Mouse (Mus musculus): ENCODE data around the gene Gsk3a.

Gsk3a gene

DNA sequence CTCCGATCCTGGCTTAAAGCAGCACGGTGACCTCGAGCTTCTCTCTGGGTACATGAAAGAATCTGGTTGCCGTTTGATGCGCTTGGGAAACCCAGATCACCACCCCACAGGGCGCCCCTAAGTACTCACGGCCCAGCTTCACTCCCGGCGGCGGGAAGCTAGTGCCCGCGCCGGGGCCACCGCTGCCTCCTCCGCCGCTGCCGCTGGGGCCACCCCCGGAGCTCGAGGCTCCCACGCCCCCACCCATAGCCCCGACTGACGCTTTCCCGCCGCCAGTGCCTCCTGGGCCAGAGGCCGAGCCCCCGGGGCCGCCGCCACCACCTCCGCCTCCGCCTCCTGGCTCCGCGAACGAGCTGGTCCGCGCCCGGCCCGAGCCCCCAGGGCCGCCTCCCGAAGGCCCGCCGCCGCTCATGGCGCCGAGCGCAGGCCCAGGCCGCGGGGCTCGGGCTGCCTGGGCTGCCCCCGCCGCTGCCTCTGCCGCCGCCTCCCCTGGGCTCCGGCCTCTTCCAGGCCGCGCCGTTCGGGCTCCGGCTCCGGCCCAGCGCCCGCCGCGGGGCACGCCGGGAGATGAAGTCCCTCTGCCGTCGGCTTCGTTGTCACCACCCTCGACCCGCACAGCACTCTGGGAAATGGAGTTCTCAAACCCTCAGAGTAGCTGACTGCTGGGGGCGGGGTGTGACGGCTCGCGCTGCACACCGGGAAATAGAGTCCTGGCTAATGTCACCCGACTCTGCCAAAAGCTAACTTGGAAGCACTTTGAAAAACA lies at the start of gene Gsk3a:
TSS of gene Gsk3a (minus strand) at position 603 of the 766 bp plus-strand sequence.
- DNase-seq: peak; percentile 98

DNA sequence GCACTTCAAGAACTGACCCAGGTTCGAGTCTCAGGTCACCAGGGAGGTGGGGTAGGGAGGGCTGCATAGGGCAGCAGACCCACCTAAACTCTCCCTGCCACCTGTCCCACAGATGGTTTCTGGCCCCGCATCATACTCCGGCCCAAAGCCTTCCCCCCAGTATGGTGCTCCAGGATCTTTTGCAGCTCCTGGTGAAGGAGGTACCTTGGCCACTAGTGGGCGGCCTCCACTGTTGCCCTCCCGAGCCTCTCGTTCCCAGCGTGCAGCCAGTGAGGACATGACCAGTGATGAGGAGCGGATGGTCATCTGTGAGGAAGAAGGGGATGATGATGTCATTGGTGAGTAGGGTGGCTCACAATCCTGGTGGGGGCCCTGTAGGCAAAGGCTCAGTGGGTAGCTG lies 49.3 kb upstream of the Gsk3a start:
- DNase-seq: no peak

DNA sequence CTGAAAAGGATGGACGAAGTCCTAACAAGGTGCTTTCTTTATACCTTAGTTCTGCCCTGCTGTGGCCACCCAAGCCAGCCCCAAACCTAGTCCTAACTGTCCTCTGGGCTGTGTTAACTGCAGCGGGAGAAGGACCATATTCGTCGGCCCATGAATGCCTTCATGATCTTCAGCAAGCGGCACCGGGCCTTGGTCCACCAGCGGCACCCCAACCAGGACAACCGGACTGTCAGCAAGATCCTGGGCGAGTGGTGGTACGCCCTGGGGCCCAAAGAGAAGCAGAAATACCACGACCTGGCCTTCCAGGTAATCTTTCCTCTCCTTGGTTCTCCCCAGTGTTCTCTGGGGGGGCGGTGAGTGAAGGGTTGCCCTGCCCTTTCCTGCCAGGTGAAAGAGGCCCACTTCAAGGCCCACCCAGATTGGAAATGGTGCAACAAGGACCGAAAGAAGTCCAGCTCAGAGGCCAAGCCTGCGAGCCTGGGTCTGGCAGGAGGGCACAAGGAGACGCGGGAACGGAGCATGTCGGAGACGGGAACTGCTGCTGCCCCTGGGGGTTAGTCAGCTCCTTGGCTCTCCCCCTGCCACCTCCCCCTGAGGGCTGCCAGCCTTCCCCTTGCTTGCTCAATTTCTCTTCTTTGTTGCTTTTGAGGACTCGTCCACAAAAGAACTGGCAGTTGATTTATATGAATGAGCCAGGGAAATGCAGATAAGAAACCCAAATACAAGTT lies 48.0 kb upstream of the Gsk3a start:
- no peak for DNase-seq

DNA sequence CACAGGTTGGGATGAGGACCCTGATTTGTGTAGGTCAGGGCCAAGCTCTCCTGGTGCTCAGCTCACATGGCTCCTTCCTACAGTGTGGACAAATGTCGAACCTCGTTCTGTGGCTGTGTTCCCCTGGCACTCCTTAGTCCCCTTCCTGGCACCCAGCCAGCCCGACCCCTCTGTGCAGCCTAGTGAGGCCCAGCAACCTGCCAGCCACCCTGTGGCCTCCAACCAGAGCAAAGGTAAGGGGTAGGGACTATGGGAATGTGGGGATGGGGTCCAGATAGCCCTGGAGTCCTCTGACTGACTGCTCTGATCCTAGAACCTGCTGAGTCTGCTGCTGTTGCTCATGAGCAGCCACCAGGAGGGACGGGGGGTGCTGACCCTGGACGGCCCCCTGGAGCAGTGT lies 47.1 kb upstream of the Gsk3a start:
- no peak for DNase-seq

GRCm38 (mm10) chr7:25284171-25284570 lies 46.5 kb upstream of the Gsk3a start:
- DNase-seq: no peak

DNA sequence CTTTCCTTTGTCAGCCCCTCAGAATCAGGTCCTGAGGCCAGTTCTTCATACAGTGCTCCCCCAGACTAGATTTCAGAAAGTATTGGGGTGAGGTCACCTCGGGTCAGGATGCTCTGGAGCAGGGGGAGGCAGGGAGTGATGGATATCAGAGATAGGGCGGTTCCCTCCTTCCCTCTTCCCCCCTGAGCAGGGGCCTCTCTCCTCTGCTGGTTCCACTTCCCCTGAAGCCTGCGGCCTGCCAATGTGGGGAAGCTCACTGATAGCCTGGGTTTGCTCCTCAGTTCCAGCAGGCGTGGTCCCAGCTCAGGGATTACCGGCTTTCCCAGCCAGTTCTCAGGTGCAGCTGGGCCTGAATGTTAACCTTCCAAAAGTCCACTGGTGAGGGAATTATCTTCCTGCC lies 46.0 kb upstream of the Gsk3a start:
- no peak for DNase-seq

GRCm38 (mm10) chr7:25282731-25283211 lies 45.1 kb upstream of the Gsk3a start:
- DNase-seq: peak; percentile 51

- DNase-seq: peak; percentile 98
Measured at GRCm38 (mm10) chr7:25281734-25282601, 44.3 kb upstream of the Gsk3a start.

DNA sequence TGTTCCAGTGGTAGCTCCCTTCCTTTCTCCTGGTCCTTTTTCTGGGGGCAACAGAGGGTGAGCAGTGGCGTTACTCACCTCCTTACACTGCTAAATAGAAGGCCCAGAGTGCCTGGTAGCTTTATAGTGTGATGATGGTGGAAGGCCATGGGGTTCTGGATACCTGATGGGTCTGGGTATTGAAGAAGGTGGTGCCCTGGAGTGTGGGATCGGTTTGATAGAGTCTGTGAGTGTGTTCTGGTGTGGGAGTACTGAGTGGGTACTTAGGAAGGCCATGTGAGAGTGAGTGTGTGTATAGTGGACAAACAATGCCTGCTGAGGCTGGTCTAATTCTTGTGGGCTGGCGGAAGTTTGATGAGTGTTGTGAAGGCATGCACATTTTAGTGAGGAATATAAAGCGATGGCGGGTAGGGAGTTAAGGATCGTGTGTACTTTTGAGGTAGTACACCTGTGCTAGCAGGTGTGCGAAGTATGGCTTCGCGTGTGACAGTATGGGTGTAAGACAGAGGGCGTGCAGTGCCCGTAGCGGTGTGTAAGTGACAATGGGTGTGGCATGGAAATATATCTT lies 43.6 kb upstream of the Gsk3a start:
- no peak for DNase-seq

DNA sequence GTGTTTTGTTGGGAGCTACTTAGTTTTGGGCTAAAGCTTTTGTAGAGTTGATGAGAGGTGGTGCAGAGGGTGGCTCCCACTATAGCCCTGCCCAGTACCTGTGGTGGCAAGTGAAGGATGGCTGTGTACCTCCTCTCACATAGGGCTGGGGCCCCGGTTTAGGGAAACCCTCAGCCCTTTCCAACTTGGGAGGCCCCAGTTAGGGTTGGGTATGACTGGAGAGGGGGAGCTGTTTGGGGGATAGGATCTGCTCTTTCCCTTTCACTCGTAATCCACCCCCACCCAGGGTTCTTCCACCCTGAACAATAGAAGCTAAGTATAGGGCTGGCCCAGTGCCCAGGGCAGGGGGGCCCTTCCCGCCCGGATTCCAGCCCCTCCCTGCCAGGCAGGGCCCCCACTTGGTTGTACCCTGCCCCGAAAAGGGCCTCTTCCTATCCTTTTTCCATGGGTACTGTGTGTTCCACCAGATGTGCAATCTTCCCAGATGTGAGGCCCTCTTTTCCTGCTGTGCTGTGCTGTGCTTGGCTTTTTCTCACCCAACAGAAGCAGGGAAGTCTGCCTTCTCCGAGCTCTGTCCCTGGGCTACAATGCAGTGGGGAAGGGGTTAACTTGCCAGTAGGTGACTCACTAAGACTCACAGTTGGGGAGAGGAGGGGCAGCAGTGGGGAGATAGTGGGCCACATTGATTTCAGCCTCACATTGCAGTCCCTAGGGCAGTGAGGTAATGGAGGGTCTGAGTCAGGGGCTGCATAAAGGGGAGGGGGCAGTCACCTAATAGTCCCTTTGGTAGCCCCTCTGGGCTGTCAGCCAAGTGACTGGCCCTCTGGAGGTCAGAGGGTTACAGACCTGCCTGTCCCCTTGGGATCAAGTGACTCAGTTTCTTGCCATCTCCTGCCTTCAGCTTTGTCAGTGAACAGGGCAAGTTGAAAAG lies 42.5 kb upstream of the Gsk3a start:
- DNase-seq: no peak

GRCm38 (mm10) chr7:25279076-25279860 lies 41.6 kb upstream of the Gsk3a start:
- peak; percentile 89 for DNase-seq

DNA sequence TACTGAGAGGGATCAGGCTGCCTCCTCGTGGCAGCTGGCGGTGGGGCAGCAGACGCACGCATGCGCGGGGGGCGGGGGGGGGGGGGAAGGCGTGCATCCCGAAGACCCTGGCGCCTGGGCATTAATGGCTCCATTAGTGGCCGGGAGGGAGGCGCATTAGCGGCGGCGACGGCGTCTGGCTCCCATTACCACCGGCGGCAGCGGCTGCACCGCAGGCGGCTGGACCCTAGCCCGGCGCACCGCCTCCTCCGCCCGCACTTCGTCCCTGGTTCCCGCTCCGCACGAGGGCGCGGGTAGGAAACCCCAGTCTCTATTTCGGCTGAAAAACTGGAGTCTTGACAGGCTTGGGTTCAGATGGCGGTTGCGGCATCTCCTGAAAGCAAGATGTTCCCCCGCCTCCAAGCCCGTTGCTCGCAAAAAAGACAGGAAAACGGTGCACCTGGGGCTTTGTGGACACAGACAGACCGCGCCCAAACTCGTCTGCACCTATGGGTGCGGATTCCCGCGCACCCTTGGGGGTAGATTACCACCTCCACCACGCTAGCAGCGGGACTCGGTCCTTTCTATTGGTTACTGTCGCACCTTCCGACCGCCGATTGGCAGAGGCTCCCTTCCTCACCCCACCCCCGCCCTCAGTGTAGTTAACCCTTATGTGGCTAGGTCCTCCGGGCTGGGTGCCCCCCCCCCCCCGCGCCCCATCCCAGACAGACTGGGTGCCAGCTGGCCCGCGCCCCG lies 40.9 kb upstream of the Gsk3a start:
- DNase-seq: peak; percentile 90

- DNase-seq: no peak
Measured at GRCm38 (mm10) chr7:25277998-25278340, 40.3 kb upstream of the Gsk3a start.

DNA sequence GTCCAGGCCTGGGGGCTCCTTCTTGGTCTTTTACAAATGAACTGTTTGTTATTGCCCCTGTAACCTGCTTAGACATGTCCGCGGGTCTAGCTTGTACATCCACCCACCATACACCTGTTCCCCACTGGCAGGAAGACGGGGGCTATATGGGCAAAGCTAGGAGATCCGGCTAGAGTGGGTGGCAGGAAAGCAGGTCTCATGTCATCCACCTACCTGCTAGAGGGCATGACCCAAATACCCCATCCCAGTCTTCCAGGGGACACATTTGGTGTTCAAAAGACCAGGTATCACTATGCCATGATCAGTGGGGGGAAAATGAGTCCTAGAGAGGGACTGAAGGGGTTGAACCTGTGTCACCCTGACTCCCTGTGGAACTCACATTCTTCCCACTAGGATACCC lies 39.8 kb upstream of the Gsk3a start:
- DNase-seq: no peak

GRCm38 (mm10) chr7:25275555-25276298 lies 38.1 kb upstream of the Gsk3a start:
- DNase-seq: no peak

- DNase-seq: no peak
Measured at GRCm38 (mm10) chr7:25274996-25275395, 37.3 kb upstream of the Gsk3a start.

GRCm38 (mm10) chr7:25274571-25274970 lies 36.9 kb upstream of the Gsk3a start:
- peak; percentile 54 for DNase-seq

GRCm38 (mm10) chr7:25273259-25274241 lies 35.9 kb upstream of the Gsk3a start:
- no peak for DNase-seq
